Mouse (Mus musculus): Measurements from ENCODE around the gene Erh. TPM values are rescaled to one million over a fixed set of nuclear protein-coding genes. Genes with fewer than 3 reads are reported as not detected.

Gene Erh
- polyA plus RNA-seq (2016; fragmentation: Nextera tagmentation; extraction: Ambion mirVana), result 502 and 512 TPM in 2 replicates

DNA sequence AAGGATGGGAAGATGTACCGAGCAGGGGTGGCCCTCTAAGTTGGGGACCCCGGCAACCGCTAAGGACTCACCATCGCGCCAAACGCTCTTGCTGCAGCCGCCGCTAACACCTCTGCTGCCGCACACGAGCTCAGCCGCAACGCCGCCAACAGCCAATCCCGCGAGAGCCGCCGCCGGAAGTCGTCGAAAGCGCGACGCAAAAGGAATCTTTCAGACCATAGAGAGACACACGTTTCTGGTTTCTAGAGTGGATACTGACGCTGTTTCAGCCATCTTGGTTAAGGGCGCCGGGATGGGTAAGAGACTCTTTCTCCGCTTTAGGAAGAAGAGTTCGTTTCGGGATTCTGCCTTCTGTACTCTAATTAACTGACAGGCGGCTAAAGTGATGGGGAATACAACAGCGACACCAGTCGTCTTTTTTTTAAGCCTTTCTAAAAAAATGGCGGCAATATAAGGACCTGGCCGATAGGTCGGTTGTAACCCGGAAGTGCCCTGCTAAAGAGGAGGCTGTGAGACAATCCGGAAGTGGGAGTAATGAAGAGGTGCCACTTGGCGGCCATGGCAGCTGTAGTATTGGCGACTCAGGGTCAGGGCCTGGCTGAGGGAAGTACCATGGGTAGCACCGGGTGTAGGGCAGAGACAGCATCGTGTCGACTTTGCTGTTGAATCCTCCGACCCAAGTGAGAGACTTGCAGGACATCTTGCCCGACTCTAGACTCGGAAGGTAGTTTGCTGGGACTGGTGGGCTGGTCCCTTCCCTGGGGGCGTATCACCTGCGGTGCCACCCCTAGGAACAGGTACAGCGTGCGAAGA is at the start of gene Erh, which contains the start of gene Slc39a9:
TSS of gene Erh (minus strand) at position 649 of the 813 bp plus-strand sequence.
TSS of gene Slc39a9 (plus strand) at position 191 of the 813 bp plus-strand sequence.
- peaks cover 40% of the 10 kb centered on the region for H3K36me3 ChIP-seq (replicated peaks)
- peak; percentile 94 for DNase-seq (ENCODE audit: low spot score)
- H3K27me3 ChIP-seq (replicated peaks; ENCODE audit: low read depth, poor library complexity, severe bottlenecking), result no peaks in the 10 kb centered on the region
- peaks cover 34% of the 10 kb centered on the region for H3K4me1 ChIP-seq
- peak within 1 kb of the TSS; percentile 99 for H3K4me3 ChIP-seq
- H3K27ac ChIP-seq (replicated peaks), result peak within 1 kb of the TSS; percentile 99
- no peaks in the 10 kb centered on the region for H3K9me3 ChIP-seq
- WGBS, result under 1% methylated on average over 50 of the region's 50 CpGs

DNA sequence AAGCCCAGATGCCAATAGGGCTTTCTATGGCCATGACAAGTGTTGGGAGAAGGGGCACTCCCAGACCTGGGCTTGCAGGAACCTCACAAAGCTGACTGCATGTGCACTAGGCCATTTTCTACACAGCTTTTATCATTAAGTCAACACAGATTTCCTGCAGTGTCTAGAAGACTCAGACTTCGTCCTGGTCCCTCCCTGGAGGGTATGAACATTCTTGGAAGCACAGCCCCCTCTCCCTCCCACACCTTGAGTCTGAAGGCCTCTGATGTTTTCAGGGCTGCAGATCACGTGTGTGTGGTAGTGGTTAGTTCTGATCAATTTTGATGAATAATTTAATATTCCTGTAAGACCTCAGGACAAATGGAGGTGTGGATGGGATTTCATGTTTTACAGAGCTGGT is 49.6 kb upstream of the Erh start:
- peaks cover 70% of the 10 kb centered on the region for H3K27me3 ChIP-seq (replicated peaks; ENCODE audit: low read depth, poor library complexity, severe bottlenecking)
- no peaks in the 10 kb centered on the region for H3K9me3 ChIP-seq
- no peak for DNase-seq (ENCODE audit: low spot score)
- no peak overlapping the region for H3K27ac ChIP-seq (replicated peaks)
- no peaks in the 10 kb centered on the region for H3K36me3 ChIP-seq (replicated peaks)
- H3K4me3 ChIP-seq, result no peak overlapping the region
- peaks cover 57% of the 10 kb centered on the region for H3K4me1 ChIP-seq
- WGBS, result 37% methylated on average over 2 of the region's 2 CpGs

DNA sequence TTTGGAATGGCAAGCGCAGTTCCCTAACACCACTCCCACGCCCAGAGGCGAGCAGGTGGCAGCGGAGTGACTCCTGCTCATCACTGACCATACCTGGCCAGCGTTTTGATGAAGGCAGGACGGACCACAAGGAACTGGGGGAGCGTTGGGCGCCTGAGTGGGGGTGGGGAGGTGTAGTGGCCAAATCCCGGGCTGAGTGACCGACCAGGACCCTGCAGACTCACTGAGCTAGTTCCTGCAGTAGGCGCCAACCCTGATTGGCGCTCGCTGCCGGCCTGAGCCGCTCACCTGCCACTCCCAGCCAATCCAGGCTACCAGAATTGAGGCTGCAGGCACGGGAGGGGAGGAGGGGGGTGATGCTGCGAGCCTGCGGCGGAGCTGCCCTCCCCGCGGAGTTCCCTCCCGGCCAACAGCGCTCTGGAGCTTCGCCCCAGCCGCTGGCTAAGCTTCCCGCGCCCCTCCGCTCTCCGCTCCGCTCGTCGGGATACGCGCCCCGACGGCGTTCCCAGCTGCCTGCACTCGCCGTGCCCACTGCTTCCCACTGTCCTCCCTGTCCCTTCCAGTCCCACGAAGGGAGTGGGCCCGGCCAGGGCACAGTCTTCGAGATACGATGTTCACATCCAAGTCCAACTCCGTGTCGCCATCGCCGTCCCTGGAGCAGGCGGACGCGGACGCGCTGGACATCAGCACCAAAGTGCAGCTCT is 48.3 kb upstream of the Erh start, which contains the start of gene Plekhd1:
TSS of gene Plekhd1 (plus strand) at position 323 of the 704 bp plus-strand sequence.
- WGBS, result 1% methylated on average over 52 of the region's 52 CpGs
- peak within 1 kb of the TSS; percentile 40; the same call in 1 of the 2 replicates for H3K27ac ChIP-seq (replicated peaks)
- no peaks in the 10 kb centered on the region for H3K36me3 ChIP-seq (replicated peaks)
- no peaks in the 10 kb centered on the region for H3K9me3 ChIP-seq
- peak within 1 kb of the TSS; percentile 57 for H3K4me3 ChIP-seq
- H3K27me3 ChIP-seq (replicated peaks; ENCODE audit: low read depth, poor library complexity, severe bottlenecking), result peaks cover 70% of the 10 kb centered on the region
- peaks cover 57% of the 10 kb centered on the region for H3K4me1 ChIP-seq
- peak; percentile 71 for DNase-seq (ENCODE audit: low spot score)

DNA sequence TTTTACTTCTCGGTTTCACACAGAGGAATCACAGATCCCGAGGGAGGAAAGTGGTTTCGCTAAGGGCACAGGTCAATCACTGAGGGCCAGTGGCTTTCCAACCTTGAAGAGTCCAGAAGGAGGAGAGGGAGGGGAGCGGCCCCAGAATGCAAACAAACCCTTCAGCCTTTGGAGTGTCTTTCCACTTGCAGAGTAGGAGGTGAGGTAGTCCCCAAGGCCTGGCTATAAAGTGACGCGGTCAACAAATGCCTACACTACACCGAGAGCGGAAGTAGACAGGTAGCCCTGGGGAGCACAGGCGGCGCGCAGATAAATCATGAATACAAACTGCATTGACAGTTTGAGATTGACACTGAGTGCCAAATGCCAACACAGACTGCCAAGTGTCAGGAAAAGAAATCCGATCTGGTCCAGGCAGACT is 47.5 kb upstream of the Erh start:
- Histone ChIP-seq H3K36me3 (replicated peaks) (no peaks in the 10 kb centered on the region), H3K9me3 (no peaks in the 10 kb centered on the region), H3K27ac (replicated peaks) (no peak overlapping the region), H3K4me1 (peaks cover 57% of the 10 kb centered on the region), H3K4me3 (peak overlapping the region; percentile 57), H3K27me3 (replicated peaks; ENCODE audit: low read depth, poor library complexity, severe bottlenecking) (peaks cover 64% of the 10 kb centered on the region)
- WGBS, result 5% methylated on average over 12 of the region's 12 CpGs
- DNase-seq (ENCODE audit: low spot score), result peak; percentile 23

DNA sequence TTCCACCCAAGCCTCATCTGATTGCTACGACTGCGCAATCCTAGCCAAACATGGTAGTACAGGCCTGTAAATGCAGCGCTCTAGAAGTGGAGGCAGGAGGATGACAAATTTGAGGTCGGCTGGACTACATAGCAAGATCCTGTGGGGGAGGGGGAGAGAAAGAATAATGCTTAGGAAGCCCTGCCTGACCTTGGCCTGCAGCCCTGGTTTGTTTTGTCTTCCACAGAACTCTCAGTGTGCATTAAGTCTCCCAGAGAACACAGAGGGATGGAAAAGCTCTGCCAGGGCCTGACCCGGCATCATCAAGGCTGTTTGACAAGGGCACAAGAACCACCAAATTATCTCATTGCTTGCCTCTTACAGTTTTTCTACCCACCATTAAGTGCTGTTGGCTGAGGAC is 45.6 kb upstream of the Erh start:
- Histone ChIP-seq H3K4me3 (no peak overlapping the region), H3K36me3 (replicated peaks) (no peaks in the 10 kb centered on the region), H3K9me3 (no peaks in the 10 kb centered on the region), H3K27me3 (replicated peaks; ENCODE audit: low read depth, poor library complexity, severe bottlenecking) (peaks cover 50% of the 10 kb centered on the region), H3K27ac (replicated peaks) (no peak overlapping the region; the same call in 1 of the 2 replicates), H3K4me1 (peaks cover 53% of the 10 kb centered on the region)
- WGBS, result 50% methylated on average over 5 of the region's 5 CpGs
- DNase-seq (ENCODE audit: low spot score), result peak; percentile 20

DNA sequence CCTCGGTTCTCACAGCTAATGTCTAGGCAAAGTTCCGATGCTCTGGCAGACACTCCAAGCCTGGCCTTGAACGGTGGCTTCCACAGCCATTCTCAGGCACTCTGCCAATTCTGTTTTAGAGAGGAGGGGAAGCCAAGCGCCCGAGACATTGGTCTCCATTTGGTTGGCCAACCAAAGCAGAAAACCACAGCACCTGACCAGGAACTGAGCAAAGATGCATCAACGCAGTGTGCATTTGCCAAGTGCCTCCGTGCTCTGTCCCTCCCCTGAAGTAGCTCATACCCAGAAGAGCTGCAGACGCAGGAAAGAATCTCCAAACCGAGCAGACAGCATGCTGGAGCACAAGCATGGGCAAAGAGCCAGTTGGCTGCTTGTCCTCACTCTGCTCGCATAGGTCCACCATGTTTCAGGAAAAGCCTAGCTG is 43.7 kb upstream of the Erh start:
- no peak for DNase-seq (ENCODE audit: low spot score)
- Histone ChIP-seq H3K27ac (replicated peaks) (no peak overlapping the region), H3K36me3 (replicated peaks) (no peaks in the 10 kb centered on the region), H3K4me1 (peaks cover 34% of the 10 kb centered on the region), H3K27me3 (replicated peaks; ENCODE audit: low read depth, poor library complexity, severe bottlenecking) (peaks cover 31% of the 10 kb centered on the region), H3K9me3 (no peaks in the 10 kb centered on the region), H3K4me3 (no peak overlapping the region)
- WGBS, result 87% methylated on average over 10 of the region's 10 CpGs

DNA sequence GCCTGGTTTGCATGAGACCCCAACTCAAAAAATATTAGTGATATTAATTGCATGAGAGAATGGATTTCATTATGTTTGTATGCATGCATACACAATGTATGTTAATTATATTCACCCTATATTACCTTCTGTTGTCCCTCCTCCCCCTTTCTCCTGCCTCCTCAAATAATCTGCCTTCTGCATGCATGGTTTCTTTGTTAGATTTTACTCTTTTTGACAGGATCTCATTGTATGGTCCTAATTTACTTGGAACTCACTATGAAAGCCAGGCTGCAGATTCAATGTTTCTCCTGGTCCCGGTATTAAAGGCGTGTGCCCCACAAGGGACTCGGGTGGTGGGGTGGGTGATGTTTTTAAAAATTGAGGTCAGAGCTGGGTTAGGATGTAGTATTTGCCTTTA is 40.2 kb upstream of the Erh start:
- no peak for DNase-seq (ENCODE audit: low spot score)
- WGBS, result 84% methylated on average over 3 of the region's 3 CpGs
- no peak overlapping the region for H3K27ac ChIP-seq (replicated peaks)

DNA sequence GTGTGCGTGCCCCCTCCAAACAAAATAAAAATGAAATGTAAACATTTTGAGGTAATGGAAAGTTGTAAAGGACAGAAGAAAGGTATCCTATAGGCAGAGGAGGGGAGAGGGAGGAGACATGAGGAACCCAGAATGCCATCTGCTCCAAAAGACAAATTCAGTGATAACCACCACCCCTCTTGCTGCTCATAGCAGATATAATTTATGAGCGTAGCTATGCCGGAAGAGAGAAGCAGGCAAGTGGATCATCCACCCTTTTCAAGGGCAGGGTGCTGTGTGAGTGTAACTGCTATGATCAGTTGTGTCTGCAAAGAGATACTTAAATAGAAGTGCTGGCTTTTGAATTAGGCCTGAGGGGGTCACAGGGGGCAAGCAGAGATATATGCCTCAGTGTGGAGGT is 39.4 kb upstream of the Erh start:
- DNase-seq (ENCODE audit: low spot score), result no peak
- Histone ChIP-seq H3K27me3 (replicated peaks; ENCODE audit: low read depth, poor library complexity, severe bottlenecking) (no peaks in the 10 kb centered on the region), H3K4me3 (no peak overlapping the region), H3K36me3 (replicated peaks) (peaks cover 9% of the 10 kb centered on the region), H3K27ac (replicated peaks) (no peak overlapping the region), H3K9me3 (no peaks in the 10 kb centered on the region), H3K4me1 (no peaks in the 10 kb centered on the region)
- WGBS, result 93% methylated on average over 3 of the region's 3 CpGs

More for the DNA sequence above, 40.2 kb upstream of the Erh start:
- Histone ChIP-seq H3K4me3 (no peak overlapping the region), H3K9me3 (no peaks in the 10 kb centered on the region), H3K36me3 (replicated peaks) (peaks cover 6% of the 10 kb centered on the region), H3K27me3 (replicated peaks; ENCODE audit: low read depth, poor library complexity, severe bottlenecking) (no peaks in the 10 kb centered on the region), H3K4me1 (peaks cover under 1% of the 10 kb centered on the region)

DNA sequence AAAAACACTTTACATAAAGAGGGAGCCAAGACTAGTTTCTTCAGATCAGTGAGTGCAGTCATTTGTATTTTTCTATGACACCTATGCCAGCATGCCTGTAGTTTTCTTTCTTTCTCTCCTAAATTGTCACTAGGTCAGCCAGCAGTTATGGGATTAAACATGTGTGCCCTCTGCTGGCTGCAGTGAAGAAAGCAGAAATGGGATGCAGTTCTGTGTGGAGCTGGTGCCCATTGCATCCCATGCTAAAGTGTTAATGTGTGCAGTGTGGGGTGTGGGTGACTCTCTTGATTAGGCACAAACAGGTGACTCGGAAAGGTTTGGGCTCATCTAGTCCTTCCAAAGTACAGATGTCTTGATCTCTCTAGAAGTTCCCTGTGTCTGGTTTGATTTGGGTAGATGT is 37.2 kb upstream of the Erh start:
- Histone ChIP-seq H3K4me3 (no peak overlapping the region), H3K4me1 (no peaks in the 10 kb centered on the region), H3K27ac (replicated peaks) (no peak overlapping the region), H3K36me3 (replicated peaks) (peaks cover 28% of the 10 kb centered on the region), H3K27me3 (replicated peaks; ENCODE audit: low read depth, poor library complexity, severe bottlenecking) (no peaks in the 10 kb centered on the region), H3K9me3 (no peaks in the 10 kb centered on the region)
- WGBS, result 76% methylated on average over 1 of the region's 1 CpGs
- DNase-seq (ENCODE audit: low spot score), result peak; percentile 26

DNA sequence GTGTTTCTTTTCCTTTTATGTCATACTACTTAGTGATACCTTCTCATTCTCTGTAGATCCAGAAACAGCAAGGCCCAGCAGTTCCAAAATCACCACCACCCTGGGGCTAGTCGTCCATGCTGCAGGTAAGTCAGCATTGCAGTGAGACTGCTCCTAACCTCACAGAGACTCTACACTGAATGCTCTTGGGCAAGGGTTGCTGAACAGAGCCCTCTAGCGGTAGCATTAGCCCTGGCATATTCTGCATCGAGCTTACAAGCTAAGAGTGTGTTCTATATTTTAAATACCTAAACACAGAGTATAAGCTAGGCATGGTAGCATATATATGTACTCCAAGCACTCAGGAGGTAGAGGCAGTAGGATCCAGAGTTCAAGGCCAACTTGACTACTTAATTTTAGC is 29.0 kb upstream of the Erh start:
- Histone ChIP-seq H3K36me3 (replicated peaks) (peaks cover 68% of the 10 kb centered on the region), H3K9me3 (no peaks in the 10 kb centered on the region), H3K4me3 (no peak overlapping the region), H3K4me1 (no peaks in the 10 kb centered on the region), H3K27me3 (replicated peaks; ENCODE audit: low read depth, poor library complexity, severe bottlenecking) (no peaks in the 10 kb centered on the region), H3K27ac (replicated peaks) (no peak overlapping the region)
- WGBS, result 20% methylated on average over 3 of the region's 3 CpGs
- DNase-seq (ENCODE audit: low spot score), result peak; percentile 53

DNA sequence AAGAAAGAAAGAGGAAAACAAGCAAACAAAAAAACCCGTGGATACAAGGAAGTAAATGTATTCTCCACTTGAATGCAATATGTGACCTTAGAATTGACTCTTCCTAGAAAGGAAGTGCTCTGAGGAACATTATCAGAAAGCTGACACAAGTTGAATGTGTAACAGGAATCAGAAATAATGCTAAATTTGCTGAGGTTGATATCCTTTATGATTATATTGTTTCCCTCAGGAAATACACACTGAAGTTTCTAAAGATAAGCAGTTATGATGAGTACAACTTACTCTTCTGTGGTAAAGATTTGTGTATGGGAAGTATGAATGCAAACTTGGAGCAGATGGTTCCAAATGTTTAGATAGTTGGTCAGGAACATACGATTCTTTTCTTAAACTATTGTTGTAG is 24.2 kb upstream of the Erh start:
- Histone ChIP-seq H3K4me1 (no peaks in the 10 kb centered on the region), H3K27me3 (replicated peaks; ENCODE audit: low read depth, poor library complexity, severe bottlenecking) (no peaks in the 10 kb centered on the region), H3K4me3 (no peak overlapping the region), H3K9me3 (no peaks in the 10 kb centered on the region), H3K36me3 (replicated peaks) (peaks cover 66% of the 10 kb centered on the region), H3K27ac (replicated peaks) (no peak overlapping the region)
- no peak for DNase-seq (ENCODE audit: low spot score)
- 89% methylated on average over 2 of the region's 2 CpGs for WGBS

DNA sequence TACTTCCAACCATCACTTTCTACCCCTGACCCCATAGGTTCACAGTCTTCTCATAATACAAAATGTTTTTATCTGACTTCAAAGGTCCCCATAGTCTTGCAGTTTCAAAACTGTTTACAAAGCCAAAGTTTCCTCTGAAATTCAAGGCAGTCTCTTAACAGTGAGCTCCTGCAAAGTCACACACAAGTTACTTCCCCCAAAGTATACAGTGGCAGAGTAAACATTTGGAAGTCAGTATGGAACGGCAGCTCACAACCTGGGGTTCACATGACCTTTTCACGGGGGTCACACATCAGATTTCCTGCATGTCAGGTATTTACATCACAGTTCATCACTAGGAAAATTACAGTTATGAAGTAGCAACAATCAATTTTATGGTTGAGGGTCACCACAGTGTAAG is 19.8 kb upstream of the Erh start:
- no peak overlapping the region for H3K4me3 ChIP-seq
- DNase-seq (ENCODE audit: low spot score), result no peak
- no peaks in the 10 kb centered on the region for H3K9me3 ChIP-seq
- WGBS, result 82% methylated on average over 2 of the region's 2 CpGs
- no peaks in the 10 kb centered on the region for H3K4me1 ChIP-seq
- H3K27me3 ChIP-seq (replicated peaks; ENCODE audit: low read depth, poor library complexity, severe bottlenecking), result no peaks in the 10 kb centered on the region
- H3K36me3 ChIP-seq (replicated peaks), result peaks cover 56% of the 10 kb centered on the region
- H3K27ac ChIP-seq (replicated peaks), result no peak overlapping the region

All from embryonic facial prominence, embryonic 10.5 days (tissue).